Mouse (Mus musculus) spleen, adult 2 months (tissue): Measurements from ENCODE around the gene Rad51b.

ENCODE experiments used
- CTCF ChIP-seq: fragments of 200-500 bp; IDR thresholded peaks from 2 replicates; pipeline ENCODE4 v1.5.1; 2011; ENCODE audit warnings: mild to moderate bottlenecking, inconsistent platforms; ENCODE audit not compliant: insufficient read depth, insufficient read length, insufficient replicate concordance; ENCODE audit errors: extremely low read depth
- POLR2A ChIP-seq: fragments of 200-500 bp; IDR thresholded peaks from 2 replicates; pipeline ENCODE4 v1.6.1; 2011; ENCODE audit warnings: low read depth, low read length, inconsistent platforms

DNA sequence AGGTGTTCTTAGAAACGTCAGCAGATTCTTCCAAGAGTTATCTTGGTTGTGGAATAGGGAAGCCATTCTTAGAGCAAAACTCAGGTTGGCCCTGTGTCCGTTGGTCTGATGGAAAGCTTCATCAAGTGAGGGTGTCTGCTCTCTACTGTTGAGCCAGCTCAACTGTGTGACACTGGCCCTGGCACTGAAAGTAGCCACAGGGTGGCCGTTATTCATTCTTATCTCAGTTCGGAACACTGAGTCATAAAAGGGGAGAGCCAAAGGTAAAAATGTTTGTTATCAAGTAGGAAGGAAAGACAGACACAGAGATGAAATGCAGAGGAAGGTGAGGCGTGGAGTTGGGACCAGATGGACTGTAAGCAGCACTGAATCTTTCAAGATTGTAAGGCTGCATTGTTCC is 379.8 kb downstream of the Rad51b start:
- TF ChIP-seq POLR2A = no peak
- no peak for TF ChIP-seq CTCF
